Mouse (Mus musculus) urinary bladder, postnatal 25 days (tissue): ENCODE measurements around the gene Grk5.
A peak's percentile ranks its signal among the peaks of the same experiment; 100 is the strongest.
"Not testable (repeated sequence)": the region's sequence is repeated elsewhere in the genome, so short reads cannot be mapped to it uniquely, and the experiment has no call there.

Source experiments
- DNase-seq: peaks from one replicate; pipeline ENCODE4 v3.0.0; 2022; ENCODE audit warnings: low spot score

The Grk5 gene

DNA sequence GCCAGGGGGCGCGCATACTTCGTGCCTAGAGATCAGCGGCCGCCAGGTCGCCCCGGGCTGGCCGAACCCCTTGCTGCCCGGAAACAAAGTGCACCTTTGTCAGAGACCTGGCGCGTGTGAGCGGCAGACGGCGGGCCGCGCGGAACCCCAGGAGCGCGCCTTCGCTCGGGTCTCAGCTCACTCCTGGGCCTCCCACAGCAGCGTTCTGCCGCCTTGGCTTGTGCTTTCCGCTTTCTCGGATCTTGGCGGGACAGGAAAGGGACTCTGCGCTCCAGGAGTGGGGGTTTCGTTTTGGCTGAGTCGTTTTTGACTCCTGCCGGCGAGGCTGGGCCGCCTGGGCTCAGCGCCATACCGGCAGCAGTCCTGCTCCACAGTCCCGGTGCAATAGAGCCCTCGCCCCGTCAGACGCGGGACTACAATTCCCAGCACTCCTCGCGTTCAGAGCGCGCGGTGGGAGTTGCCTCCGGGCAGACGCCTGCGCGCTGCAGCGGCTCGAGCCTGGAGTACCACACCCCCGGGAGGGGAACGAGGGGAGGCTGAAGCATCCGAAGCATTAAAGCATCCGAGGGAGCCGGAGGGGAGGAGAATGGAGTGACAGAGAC lies at the start of gene Grk5:
TSS of gene Grk5 (plus strand) at position 36 of the 602 bp plus-strand sequence.
- DNase-seq, result peak; percentile 95

DNA sequence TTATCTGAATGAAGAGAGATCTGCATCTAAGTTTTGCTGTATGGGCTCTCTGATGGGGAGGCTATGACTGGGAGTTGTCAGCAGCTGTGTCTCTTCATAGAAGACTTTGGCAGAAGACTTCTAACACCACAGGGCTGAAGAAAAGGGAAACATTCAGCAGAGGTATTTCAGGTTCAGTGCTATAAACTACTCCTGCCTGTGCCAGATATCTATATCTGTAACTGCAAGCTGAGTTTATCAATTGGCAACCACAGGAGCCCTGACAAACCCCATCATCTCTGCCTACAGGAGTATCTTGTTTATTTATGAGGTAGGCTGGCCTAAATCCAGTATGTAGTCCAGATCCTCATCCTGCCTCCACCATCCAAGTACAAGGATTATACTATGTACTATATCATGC lies 46.2 kb upstream of the Grk5 start:
- DNase-seq, result no peak

DNA sequence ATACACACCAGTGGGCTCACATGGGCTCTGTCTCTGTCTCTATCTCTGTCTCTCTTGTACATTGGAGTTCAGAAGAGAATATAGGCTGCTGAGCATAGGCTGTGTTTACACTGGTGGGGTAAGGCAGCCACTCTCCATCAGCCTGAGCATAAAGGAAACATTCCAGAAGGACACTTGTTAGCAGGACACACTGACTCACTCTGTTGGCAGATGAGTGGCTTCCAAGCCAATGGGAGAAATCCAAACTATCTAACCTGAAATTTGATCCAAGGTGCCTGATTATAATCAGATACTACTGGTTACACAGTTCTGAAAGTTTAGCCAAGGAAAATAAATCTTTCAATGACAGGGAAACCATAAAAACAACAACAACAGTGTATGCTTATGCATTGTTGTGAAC lies 43.8 kb upstream of the Grk5 start:
- DNase-seq, result no peak

DNA sequence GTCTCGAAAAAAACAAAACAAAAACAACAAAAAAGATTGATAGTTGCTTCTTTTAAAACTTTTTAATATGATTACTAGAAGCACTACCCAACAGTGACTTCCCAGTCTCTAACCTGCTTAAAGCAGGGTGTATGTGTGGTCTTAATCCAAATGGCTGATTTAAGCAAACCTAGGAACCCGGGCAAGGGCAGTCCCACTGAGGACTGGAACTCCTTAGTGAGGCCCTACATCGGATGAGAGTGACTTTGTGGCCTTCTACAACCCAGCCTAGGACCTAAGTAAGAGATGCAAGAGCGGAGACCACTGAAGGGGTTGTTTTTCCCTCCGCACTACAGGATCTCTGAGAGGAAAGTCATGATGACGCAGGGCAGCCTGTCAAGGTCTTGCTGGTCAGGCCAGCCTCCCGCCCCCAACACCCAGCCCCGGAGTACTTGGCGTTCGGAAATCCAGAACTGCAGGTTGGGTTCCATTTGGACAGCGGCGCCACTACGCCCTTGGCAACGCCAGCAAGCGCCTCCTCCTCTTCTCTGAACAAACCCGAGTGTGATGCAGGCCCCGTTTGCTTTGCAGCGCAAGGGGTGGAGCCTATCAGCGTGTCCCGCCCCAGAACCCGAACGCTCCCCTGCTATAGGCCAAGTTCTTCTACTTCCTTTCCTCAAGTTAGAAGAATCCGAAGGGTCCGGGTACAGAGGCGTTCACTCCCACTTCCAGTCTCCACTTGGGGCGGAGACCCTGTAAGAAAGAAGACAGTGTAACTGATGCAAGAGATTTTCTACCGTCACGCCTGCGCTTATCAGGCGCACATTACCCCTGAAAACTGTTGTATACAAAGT lies 28.5 kb upstream of the Grk5 start, which contains the start of gene Sfxn4:
TSS of gene Sfxn4 (minus strand) at position 612 of the 833 bp plus-strand sequence.
- peak; percentile 70 for DNase-seq

DNA sequence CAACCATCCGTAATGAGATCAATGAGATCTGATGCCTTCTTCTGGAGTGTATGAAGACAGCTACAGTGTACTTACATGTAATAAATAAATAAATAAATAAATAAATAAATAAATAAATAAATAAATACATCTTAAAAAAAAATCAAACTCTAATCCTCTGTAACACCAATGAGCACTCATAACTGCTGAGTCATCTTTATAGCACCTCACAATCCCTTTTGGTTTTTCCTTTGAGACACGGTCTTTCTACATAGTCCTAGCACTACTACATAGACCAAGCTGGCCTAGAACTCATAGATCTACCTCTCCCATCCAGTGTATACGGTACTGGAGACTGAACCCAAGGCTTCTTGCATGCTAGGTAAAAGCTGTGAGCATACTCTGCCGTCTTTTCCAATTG lies 23.4 kb upstream of the Grk5 start:
- DNase-seq, result not testable (repeated sequence)

DNA sequence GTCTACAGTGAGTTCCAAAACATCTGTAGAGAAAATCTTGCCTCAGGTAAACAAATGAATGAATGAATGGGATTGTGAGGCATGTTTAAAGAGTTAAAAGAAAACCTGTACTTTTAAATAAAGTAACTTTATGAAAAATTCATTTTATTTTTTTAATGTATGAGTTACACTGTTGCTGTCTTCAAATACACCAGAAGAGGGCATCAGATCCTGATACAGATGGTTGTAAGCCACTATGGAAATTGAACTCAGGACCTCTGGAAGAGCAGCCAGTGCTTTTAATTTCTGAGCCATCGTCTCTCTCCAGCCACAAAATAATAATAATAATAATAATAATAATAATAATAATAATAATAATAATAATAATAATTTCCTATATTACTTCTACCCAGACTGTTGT lies 19.1 kb upstream of the Grk5 start:
- DNase-seq, result no peak

DNA sequence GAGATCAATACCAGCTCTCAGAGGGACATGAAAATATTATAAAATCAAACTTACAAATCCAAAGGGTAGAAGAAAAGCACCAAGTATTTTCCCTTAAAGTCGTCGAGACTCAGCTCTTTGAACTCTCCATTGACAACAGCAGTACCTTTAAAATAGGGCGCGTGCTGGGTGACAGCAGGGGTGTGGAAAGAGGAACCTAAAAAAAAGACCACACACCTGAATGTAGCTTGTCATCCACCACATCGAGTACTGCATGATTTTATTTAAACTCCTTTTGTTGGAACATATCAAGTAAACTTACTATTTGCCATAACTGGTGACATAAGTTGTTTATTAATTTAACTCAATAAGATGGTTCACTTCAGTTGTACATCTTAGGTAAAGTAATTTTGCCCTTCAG lies 18.2 kb upstream of the Grk5 start:
- no peak for DNase-seq

DNA sequence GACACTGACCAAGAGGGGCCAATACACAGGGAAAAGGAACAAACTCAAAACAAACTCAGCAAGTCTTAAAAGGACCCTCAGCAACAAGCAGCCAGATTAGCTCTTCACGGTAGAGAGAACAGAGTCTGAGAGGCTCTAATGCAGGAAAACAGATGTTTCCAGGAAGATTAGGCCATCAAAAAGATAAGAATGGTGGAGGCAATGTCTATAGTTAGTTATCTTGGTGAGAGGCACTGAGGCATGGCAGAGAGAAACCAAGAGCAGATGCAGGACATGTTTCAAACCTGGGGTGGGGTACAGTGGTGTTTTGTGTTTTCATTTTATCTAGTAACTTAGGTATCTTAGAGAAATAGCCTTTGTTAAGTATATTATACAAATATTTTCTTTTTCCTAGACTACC lies 17.3 kb upstream of the Grk5 start:
- no peak for DNase-seq

DNA sequence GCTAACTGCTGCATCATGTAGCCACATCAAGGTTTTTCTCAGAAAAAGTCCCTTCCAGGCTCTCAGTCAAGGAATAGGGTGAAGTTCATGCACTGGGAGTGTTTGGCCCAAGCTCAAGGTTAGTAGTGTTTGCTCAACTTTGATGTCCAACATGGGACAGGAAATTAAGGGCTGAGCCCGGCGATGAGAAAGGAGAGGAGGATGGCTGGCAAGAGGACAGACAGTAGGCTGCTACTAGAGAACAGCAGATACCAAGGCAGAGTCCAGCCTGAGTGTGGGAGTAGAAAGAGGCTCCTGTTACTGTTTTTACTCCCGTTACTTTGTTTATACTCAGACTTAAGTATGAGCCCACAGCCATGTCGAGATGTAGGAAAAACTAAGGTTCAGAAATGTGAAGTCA lies 16.0 kb upstream of the Grk5 start:
- DNase-seq, result no peak

DNA sequence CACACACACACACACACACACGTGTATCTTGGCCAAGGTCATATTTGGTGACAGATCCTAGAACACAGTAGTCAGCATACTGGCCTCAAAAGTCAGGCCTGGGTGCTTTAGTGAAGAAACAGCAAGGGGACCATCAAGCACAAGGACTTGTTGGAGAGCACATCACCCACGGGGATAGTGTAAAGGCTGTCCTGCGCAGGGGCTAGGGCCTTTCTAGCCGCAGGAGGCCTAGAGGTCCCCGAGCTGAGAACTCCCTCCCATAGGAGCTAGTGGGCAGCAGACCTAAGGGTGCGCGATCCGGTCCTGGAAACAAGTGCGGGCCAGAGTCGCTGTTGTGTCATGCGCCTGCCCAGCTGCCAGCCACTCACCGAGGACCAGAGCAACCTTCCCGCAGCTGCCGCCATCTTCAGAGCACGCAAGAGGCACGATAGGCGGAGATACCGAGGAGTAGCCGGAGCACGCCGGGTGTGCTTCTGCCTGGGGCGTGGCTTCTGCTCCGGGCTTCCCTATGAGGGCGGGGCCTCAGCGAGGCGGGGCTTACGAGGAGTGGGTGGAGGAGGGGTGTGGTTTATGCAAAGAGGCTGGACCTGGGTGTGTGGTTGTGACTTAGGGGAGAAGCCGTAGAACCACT lies 15.4 kb upstream of the Grk5 start, which contains the start of gene Prdx3:
TSS of gene Prdx3 (minus strand) at position 493 of the 631 bp plus-strand sequence.
- DNase-seq, result peak; percentile 96

DNA sequence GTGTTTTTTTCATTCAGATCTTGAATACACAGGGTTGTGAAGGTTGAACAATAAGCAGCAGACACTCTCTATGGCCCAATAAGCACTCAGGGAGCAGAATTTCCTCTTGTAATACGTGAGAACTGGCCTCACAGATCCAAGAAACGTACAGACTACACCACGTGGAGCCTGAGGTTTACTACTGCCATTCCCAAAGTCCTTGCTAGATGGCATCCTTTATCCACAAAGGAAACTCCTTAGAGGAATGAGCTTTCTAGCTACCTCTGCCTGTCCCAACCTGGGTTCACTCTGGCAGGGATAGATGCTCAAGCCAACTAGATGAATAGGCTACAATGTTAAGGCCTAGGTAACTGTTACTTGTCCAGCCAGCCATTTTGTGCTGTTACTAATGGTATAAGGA lies 6.4 kb upstream of the Grk5 start:
- no peak for DNase-seq

DNA sequence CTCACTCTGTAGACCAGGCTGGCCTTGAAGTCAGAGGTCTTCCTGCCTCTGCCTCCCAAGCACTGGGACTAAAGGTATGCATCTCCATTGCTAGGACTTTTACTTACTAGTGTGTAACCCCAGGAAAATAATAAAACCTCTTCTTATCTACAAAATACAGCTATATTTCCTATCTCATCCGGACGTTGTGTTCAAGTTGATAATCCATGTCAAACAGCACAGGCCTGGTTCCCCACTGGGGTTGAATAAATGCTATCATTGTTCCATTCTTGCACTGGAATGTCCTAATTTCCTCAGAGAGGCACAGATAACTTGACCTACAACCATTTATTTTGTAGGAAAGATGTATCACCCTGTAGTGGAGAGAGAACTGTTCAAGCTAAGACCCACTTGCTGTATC lies 1.9 kb upstream of the Grk5 start:
- no peak for DNase-seq

DNA sequence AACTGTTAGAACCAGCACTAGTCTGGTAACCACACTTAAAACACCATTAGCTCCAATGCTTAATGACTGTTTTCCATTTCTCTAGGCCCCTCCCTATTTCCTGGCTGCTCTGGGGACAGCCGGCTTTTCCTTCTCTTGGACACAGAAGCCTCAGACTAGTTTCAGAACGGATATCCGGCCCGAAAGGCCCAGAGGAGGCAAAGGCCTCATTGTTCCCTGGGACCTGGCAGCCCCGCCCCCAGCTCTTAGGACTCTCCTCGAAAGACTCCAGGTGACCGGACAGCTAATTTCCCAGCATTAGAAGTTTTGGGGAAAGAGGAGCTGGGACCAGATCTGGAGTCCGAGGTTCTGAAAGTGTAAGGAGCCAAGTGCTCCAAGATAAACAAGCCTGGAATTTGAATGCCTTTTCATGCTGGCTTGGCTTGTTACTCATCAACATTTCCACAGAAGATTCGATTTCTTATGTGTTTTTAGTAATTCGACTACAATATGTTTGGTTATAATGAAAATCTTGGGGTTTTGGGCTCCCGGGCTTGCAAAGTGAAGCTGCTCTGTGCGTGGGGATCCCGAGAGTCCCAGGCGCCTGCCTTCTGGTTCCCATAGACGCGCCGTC lies 342 bp upstream of the Grk5 start:
- peak; percentile 30 for DNase-seq

DNA sequence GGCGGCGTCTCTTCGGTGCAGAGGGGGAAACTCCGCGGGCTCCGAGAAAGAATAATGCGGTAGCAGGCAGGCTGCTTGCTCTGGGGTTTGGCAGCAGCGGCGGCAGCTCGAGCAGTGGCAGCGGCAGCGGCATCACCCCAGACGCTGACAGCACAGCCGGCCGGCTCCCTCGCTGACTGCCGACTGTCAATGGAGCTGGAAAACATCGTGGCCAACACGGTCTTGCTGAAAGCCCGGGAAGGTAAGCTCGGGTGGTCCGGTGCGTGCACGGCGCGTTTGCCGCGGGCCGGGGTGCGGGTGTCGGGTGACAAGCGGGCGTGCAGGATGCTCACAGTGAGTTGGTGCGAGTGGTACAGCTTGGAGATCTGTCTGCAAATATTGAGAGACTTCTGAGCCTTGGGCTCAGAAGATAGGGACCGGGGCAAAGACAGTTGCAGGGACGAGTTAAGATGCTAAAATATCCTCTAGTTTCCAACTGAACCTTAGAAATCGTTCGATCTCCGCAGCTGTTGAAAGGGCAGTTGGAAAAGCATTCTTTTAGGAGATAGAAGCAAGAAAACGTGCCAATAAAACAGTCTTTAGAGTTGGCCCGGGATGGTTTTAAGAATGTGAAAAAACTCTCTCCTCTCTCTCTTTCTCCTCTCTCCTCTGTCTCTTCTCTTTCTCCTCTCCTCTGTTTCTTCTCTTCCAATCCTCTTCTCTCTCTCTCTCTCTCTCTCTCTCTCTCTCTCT lies 1.0 kb downstream of the Grk5 start:
- DNase-seq, result peak; percentile 35

DNA sequence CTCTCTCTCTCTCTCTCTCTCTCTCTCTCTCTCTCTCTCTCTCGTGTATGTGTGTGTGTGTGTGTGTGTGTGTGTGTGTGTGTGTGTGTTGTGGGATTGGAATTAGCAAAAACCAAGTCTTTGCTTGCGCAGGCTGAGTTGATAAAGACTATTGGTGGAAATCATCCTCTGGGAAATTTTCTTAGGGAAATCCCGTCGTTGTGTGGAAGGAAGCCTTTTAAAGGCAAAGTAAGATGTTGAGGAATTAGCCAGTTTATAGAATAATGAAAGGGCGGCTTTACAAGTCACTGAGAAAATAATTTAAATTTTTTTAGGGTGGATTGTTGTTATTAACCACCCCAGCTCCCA lies 1.5 kb downstream of the Grk5 start:
- no peak for DNase-seq

DNA sequence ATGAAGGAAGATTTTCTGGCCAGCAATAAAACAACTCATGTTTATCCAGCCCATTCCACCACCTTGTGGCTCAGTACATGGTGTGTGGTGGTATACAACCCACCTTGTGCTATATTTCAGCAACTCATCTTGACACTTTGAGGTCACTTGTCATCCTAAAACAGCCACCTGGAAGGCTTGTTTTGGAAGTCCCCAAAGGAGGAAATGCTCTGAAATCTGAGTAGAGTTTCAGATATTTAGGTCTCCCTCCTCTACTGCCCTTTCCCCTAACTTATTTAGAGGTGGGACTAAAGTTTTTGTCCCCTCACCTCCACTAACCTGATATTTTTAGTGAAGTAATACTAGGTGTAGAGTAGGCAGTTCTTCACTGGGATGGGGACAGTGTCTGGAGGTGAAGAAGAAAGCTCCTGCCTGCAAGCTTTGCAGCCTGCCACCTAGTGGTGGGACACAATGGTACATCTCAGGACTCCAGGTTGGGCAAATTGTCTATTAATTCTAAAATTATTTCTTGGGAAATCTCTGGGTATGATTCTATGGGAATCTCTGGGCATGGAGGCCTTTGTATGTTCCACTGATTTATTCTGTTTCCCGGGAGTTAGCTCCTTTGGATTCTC lies 2.5 kb downstream of the Grk5 start:
- DNase-seq, result peak; percentile 60

DNA sequence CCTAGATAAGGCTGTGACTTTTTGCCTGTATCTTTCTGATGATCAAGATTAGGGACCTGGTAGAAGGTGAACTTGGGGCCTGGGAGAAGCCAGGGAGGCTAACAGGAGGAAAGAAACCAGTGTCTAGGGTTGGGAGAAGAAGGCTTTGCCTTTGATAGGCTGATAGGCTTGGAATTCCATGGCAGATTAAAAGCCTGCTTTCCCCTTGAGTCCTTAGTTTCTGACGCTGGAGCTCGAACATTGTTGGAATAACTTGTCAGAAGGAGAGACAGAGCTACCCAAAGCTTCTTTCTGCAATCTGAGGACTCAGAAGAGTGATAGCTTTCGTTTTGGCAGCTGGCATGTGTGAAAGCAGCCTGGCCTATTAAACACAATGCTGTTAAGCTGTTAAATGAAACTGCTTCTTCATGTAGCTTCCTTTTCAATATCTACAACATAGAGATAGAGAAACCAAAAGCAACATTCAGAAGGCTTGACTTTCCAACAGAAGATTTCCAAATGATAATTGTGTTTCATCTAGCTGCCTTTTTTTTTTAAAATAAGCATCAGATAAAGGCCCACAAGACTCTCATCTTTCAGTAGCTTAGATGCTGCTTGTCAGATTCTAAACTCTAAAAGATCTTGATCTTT lies 5.8 kb downstream of the Grk5 start:
- DNase-seq, result no peak

DNA sequence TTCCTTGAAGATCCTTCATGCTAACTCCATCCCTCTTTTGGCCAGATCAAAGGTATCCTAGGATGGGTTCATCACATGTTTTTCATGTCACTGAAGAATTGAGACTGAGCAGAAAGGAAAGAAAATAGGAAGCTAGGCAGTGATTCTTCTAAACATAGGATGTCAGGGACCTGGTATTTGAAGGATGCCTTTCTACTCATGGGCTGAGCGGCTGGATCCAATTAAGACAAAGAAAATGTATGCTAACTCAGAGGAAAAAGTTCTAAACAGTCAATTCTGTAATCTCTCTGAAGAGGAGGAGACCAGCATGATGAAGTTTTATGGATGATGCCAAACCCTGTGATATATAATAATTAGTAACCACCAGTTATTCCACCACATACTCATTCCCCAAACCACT lies 13.6 kb downstream of the Grk5 start:
- no peak for DNase-seq

DNA sequence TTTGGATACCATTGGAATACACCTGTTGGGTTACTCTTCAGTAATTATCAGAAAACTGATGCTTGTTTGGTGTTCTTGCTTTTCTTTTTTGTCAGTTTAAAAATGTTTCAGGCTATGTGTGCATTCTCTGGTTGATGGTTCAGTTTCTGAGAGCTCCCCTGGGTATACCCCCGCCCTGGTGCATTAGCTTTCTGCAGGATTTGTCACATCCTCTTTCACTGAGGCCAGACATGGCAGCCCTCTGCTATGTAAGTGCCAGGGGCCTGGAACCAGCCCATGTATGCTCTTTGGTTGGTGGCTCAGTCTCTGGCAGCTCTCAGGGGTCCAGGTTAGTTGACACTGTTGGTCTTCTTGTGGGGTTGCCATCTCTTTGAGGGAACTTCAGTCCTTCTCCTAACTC lies 14.4 kb downstream of the Grk5 start:
- DNase-seq, result no peak

DNA sequence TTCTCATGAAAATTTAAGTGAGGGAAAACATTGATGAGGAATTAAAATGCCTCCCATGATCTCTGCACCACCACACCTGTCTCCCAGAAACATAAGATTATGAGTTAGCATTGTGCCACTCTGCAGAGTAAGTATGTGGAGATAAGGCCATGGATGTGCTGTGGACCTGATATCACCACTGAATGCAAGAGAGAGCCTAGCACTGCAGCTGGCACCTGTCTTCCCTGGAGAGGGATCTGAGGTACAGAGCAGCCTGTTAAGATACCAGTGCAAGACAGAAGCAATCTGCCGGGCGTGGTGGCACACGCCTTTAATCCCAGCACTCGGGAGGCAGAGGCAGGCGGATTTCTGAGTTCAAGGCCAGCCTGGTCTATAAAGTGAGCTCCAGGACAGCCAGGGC lies 15.9 kb downstream of the Grk5 start:
- DNase-seq, result no peak

DNA sequence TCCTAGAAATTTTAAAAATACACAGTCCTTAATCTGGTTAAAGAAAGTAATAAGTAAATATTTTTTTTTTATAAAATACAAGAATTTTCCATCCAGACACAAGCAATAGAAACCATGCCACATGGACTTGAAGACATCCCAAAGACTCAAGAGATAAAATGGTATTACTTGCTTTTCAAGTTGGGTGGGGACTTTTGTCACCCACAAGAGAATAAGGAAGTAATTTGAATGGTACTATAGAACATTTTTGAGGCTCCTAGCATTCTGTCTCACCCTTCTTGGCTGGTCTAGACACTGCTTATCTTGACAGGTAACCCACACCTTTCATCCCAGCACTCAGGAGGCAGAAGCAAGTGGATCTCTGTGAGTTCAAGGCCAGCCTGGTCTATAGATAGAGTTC lies 20.8 kb downstream of the Grk5 start:
- DNase-seq, result no peak
